Mouse (Mus musculus) spleen, adult 2 months (tissue): ENCODE data around the gene Hnrnph1.

Experiments
- CTCF ChIP-seq: fragments of 200-500 bp; IDR thresholded peaks from 2 replicates; pipeline ENCODE4 v1.5.1; 2011; ENCODE audit warnings: mild to moderate bottlenecking, inconsistent platforms; ENCODE audit not compliant: insufficient read depth, insufficient read length, insufficient replicate concordance; ENCODE audit errors: extremely low read depth
- POLR2A ChIP-seq: fragments of 200-500 bp; IDR thresholded peaks from 2 replicates; pipeline ENCODE4 v1.6.1; 2011; ENCODE audit warnings: low read depth, low read length, inconsistent platforms

DNA sequence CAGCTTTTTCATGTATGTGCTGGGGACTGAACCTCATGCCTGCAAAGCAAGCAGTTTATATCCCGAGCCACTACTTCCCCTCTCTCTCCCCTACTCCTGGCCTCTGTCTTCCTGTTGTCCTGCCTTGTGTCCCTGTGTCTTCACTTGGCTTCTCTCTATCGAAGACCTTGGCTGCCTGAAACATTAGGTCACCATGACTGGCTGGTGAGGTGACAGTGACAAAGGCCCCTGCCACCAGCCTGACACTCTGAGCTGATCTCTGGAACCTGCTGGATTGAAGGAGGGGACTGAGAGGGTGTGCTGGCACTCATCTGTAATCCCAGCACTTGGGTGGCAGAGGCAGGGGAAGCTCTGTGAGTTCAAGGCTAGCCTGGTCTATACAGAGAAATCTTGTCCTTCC lies 41.1 kb downstream of the Hnrnph1 start:
- TF ChIP-seq POLR2A (no peak), CTCF (no peak)
